Mouse (Mus musculus) intestine, embryonic 16.5 days (tissue): ENCODE data around the gene Fabp3. TPM values are rescaled to one million over a fixed set of nuclear protein-coding genes. Genes with fewer than 3 reads are reported as not detected.

Source experiments
- ATAC-seq: fragments of 200-750 bp; cut with Nextera tagmentation; 2 replicates; pipeline ENCODE4 v1.8.0; 2017; ENCODE audit warnings: moderate TSS enrichment, moderate library complexity
- H3K27ac ChIP-seq: fragments of 300-500 bp; sonication (generic); 2 replicates; pipeline ENCODE4 v1.5.1; 2014; ENCODE audit warnings: mild to moderate bottlenecking, low read length
- H3K27me3 ChIP-seq: fragments of 300-500 bp; sonication (generic); replicated peaks from 2 replicates; pipeline ENCODE4 v1.6.1; 2014; ENCODE audit warnings: low read length, control low read depth, mixed read lengths; ENCODE audit not compliant: control insufficient read depth, insufficient read depth
- H3K36me3 ChIP-seq: fragments of 300-500 bp; sonication (generic); 2 replicates; pipeline ENCODE4 v1.6.1; 2014; ENCODE audit warnings: low read length, control low read depth; ENCODE audit not compliant: control insufficient read depth, insufficient read depth
- H3K4me1 ChIP-seq: fragments of 300-500 bp; sonication (generic); 2 replicates; pipeline ENCODE4 v1.6.1; 2014; ENCODE audit warnings: low read length, control low read depth, mixed read lengths; ENCODE audit not compliant: control insufficient read depth, insufficient read depth
- H3K4me2 ChIP-seq: fragments of 300-500 bp; sonication (generic); 2 replicates; pipeline ENCODE4 v1.6.1; 2014; ENCODE audit warnings: low read depth, low read length, control low read depth
- H3K4me3 ChIP-seq: fragments of 300-500 bp; sonication (generic); 2 replicates; pipeline ENCODE4 v1.5.1; 2014; ENCODE audit warnings: mild to moderate bottlenecking, low read length
- H3K9ac ChIP-seq: fragments of 300-500 bp; sonication (generic); 2 replicates; pipeline ENCODE4 v1.6.1; 2014; ENCODE audit warnings: low read depth, low read length
- H3K9me3 ChIP-seq: fragments of 300-500 bp; sonication (generic); 2 replicates; pipeline ENCODE4 v1.6.1; 2016; ENCODE audit warnings: low read length, control low read depth; ENCODE audit not compliant: control insufficient read depth
- WGBS: fragments of 180-500 bp; shearing (Covaris S2); extraction: QIAGEN DNeasy Blood & Tissue Kit; methylation state at CpG from one replicate; pipeline ENCODE4 v1.1.7; 2014; 5-methylcytosine and 5-hydroxymethylcytosine counted together
- polyA plus RNA-seq: library from polyadenylated mRNA; unstranded; fragments of >200 nt; fragmentation: Nextera tagmentation; extraction: Ambion mirVana; gene quantifications from 2 replicates; pipeline ENCODE4 v1.2.1, GENCODE M21; 2015

The Fabp3 gene
- polyA plus RNA-seq, 1 experiment from 2014 or later: 4.0 TPM

- ATAC-seq: no peak
These were observed 9.7 kb downstream of the Fabp3 start for GRCm38 (mm10) chr4:130318122-130318521.

DNA sequence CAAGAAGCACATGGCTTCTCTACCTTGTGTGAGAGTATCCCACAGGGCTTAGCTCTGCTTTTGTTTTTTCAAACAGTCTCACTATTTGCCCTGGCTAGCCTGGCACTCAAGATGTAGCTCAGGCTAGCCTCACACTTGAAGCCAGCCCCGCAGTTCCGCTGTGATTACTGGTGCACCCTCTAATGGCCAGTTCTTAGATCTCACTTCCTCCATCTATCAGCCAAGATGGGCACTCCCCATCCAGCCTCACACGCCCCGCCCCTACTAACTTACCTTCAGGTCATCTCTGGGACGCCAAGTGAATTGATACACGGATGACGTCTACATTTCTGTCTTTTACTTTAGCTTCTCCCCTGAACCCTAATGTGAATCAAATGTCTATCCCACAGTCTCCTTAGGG lies 11.2 kb downstream of the Fabp3 start:
- H3K9me3 ChIP-seq: no peaks in the 10 kb centered on the region
- H3K27me3 ChIP-seq: no peaks in the 10 kb centered on the region
- peaks cover 3% of the 10 kb centered on the region; the same call in 1 of the 2 replicates for H3K4me1 ChIP-seq
- no peak overlapping the region for H3K9ac ChIP-seq
- no peak overlapping the region for H3K4me2 ChIP-seq
- no peak overlapping the region for H3K27ac ChIP-seq
- WGBS: 83% methylated on average over 7 of the region's 7 CpGs
- ATAC-seq: no peak
- H3K4me3 ChIP-seq: no peak overlapping the region
- peaks cover 5% of the 10 kb centered on the region for H3K36me3 ChIP-seq

More at GRCm38 (mm10) chr4:130318122-130318521, 9.7 kb downstream of the Fabp3 start:
- Histone ChIP-seq H3K36me3 (peaks cover 5% of the 10 kb centered on the region), H3K4me3 (no peak overlapping the region), H3K9me3 (no peaks in the 10 kb centered on the region), H3K4me1 (peaks cover 3% of the 10 kb centered on the region; the same call in 1 of the 2 replicates), H3K4me2 (no peak overlapping the region), H3K9ac (no peak overlapping the region), H3K27ac (no peak overlapping the region), H3K27me3 (no peaks in the 10 kb centered on the region)
- 64% methylated on average over 3 of the region's 3 CpGs for WGBS

DNA sequence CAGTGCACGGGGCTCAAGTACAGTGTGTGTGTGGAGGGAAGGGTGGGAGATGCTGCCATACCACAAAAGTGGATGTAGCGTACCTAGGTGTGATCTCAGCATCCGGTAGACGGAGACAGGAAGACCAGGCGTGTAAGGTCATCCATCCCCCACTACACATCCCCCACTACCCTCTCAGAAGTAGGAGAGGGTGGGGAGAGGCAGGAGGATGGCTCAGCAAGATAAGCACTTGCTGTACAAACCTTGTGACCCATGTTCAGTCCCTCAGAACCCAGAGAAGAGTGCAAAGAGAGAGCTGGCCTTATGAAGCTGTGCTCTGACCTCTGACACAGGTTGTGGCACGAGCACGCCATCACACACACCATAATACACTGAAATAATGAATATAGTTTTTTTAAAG lies 13.2 kb downstream of the Fabp3 start:
- no peak overlapping the region for H3K4me3 ChIP-seq
- no peaks in the 10 kb centered on the region for H3K27me3 ChIP-seq
- no peak for ATAC-seq
- H3K27ac ChIP-seq: no peak overlapping the region
- no peaks in the 10 kb centered on the region for H3K4me1 ChIP-seq
- no peaks in the 10 kb centered on the region for H3K9me3 ChIP-seq
- WGBS: 91% methylated on average over 7 of the region's 7 CpGs
- H3K36me3 ChIP-seq: peaks cover 9% of the 10 kb centered on the region
- H3K4me2 ChIP-seq: no peak overlapping the region
- H3K9ac ChIP-seq: no peak overlapping the region

DNA sequence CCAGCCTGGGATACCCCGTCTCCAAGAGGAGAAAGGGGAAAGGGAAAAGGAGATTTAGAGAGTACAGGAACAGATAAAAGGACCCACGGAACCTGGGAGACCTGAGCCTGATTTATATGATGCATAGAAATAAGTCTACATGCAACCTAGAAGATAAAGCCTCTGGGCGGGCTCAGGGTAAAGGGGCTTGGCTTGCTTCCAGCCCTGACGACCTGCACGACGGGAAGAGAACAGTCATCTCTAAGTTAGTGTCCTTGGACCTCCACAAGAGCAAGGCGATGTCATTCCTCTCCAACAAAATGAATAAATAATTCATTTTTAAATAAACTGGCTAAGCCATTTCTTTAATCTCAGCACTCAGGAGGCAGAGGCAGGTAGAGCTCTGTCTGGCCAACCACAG lies 14.2 kb downstream of the Fabp3 start:
- 73% methylated on average over 7 of the region's 7 CpGs for WGBS
- Histone ChIP-seq H3K36me3 (peaks cover 9% of the 10 kb centered on the region), H3K9me3 (no peaks in the 10 kb centered on the region), H3K4me2 (no peak overlapping the region), H3K4me1 (no peaks in the 10 kb centered on the region), H3K27ac (no peak overlapping the region), H3K27me3 (no peaks in the 10 kb centered on the region), H3K4me3 (no peak overlapping the region), H3K9ac (no peak overlapping the region)
- no peak for ATAC-seq

- H3K9ac ChIP-seq: no peak overlapping the region
- no peak overlapping the region for H3K4me2 ChIP-seq
- no peaks in the 10 kb centered on the region for H3K27me3 ChIP-seq
- no peak overlapping the region for H3K4me3 ChIP-seq
- WGBS: 69% methylated on average over 1 of the region's 1 CpGs
- H3K9me3 ChIP-seq: no peaks in the 10 kb centered on the region
- H3K27ac ChIP-seq: no peak overlapping the region
- H3K36me3 ChIP-seq: peaks cover 9% of the 10 kb centered on the region
- no peaks in the 10 kb centered on the region for H3K4me1 ChIP-seq
- ATAC-seq: no peak
These were observed 14.8 kb downstream of the Fabp3 start for GRCm38 (mm10) chr4:130323165-130323564.

GRCm38 (mm10) chr4:130323607-130324006 lies 15.2 kb downstream of the Fabp3 start:
- no peaks in the 10 kb centered on the region for H3K27me3 ChIP-seq
- no peak overlapping the region for H3K4me3 ChIP-seq
- H3K4me1 ChIP-seq: no peaks in the 10 kb centered on the region
- H3K27ac ChIP-seq: no peak overlapping the region
- 80% methylated on average over 5 of the region's 5 CpGs for WGBS
- no peak for ATAC-seq
- H3K36me3 ChIP-seq: peaks cover 9% of the 10 kb centered on the region
- H3K4me2 ChIP-seq: no peak overlapping the region
- no peak overlapping the region for H3K9ac ChIP-seq
- no peaks in the 10 kb centered on the region for H3K9me3 ChIP-seq

- H3K36me3 ChIP-seq: peaks cover 7% of the 10 kb centered on the region; the same call in 1 of the 2 replicates
- H3K27ac ChIP-seq: no peak overlapping the region
- H3K27me3 ChIP-seq: no peaks in the 10 kb centered on the region
These were observed 17.1 kb downstream of the Fabp3 start for GRCm38 (mm10) chr4:130325446-130325845.

GRCm38 (mm10) chr4:130327366-130327765 lies 19.0 kb downstream of the Fabp3 start:
- no peaks in the 10 kb centered on the region for H3K9me3 ChIP-seq
- H3K36me3 ChIP-seq: peaks cover 4% of the 10 kb centered on the region; the same call in 1 of the 2 replicates
- no peaks in the 10 kb centered on the region for H3K27me3 ChIP-seq
- 86% methylated on average over 9 of the region's 9 CpGs for WGBS
- H3K9ac ChIP-seq: no peak overlapping the region
- H3K4me3 ChIP-seq: no peak overlapping the region
- no peak overlapping the region for H3K4me2 ChIP-seq
- no peak overlapping the region for H3K27ac ChIP-seq
- no peak for ATAC-seq
- H3K4me1 ChIP-seq: no peaks in the 10 kb centered on the region

More at GRCm38 (mm10) chr4:130325446-130325845, 17.1 kb downstream of the Fabp3 start:
- Histone ChIP-seq H3K4me2 (no peak overlapping the region), H3K4me3 (no peak overlapping the region), H3K9ac (no peak overlapping the region), H3K9me3 (no peaks in the 10 kb centered on the region), H3K4me1 (no peaks in the 10 kb centered on the region)
- WGBS: 89% methylated on average over 2 of the region's 2 CpGs
- no peak for ATAC-seq

DNA sequence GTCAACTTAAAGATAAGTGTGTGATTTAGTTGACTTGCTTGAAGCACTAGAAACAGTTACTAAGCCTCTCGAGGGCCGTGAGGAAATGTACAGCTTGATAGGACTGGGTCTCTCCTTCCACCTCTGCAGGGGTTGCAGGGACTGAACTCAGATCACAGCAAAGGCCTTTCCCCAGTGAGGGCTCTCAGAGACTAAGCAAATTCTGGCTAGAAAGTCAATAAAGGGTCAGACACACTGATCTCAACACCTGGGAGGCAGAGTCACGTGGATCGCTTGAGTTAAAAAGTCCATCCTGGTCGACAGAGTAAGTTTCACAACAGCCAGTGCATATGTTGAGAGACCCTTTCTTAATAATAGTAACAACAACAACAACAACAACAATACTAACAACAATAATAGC lies 27.5 kb downstream of the Fabp3 start:
- Histone ChIP-seq H3K9ac (no peak overlapping the region), H3K4me1 (no peaks in the 10 kb centered on the region), H3K36me3 (peaks cover 7% of the 10 kb centered on the region; the same call in 1 of the 2 replicates), H3K4me3 (no peak overlapping the region), H3K27me3 (no peaks in the 10 kb centered on the region), H3K27ac (no peak overlapping the region), H3K4me2 (no peak overlapping the region), H3K9me3 (no peaks in the 10 kb centered on the region)
- 76% methylated on average over 5 of the region's 5 CpGs for WGBS
- ATAC-seq: no peak

DNA sequence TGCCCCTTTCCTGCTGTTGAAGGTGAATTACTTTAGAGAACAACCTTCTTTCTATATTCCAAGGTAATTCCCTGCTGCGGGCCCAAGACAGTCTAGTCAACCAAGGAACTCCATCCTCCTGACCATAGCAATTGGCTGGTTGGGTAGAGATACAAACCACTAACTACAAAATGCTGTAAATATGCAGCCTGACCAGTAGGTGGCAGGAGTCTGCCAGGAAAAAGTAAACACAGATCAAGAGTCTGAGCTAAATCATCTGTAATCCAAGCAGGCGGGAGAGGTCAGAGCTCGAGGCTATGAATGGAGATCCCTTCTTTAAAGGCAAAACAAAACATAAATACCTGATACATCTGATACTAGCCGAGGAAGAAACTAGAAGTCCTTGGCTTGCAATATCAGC lies 33.3 kb downstream of the Fabp3 start:
- Histone ChIP-seq H3K4me2 (no peak overlapping the region), H3K36me3 (peaks cover 7% of the 10 kb centered on the region; the same call in 1 of the 2 replicates), H3K27me3 (no peaks in the 10 kb centered on the region), H3K4me3 (no peak overlapping the region), H3K9ac (no peak overlapping the region), H3K9me3 (no peaks in the 10 kb centered on the region), H3K4me1 (no peaks in the 10 kb centered on the region), H3K27ac (no peak overlapping the region)
- 25% methylated on average over 4 of the region's 4 CpGs for WGBS
- no peak for ATAC-seq
